Mouse (Mus musculus): ENCODE results near the gene F8. TPM values are rescaled to one million over a fixed set of nuclear protein-coding genes. Genes with fewer than 3 reads are reported as not detected.
"Not testable (repeated sequence)": the region's sequence is repeated elsewhere in the genome, so short reads cannot be mapped to it uniquely, and the experiment has no call there.

The F8 gene
- 1 to 10 TPM; 6.6 to 6.9 TPM for total RNA-seq (2021)
- long read RNA-seq, experiment 1, partial matches to known transcripts = 0 of 1 reads
- long read RNA-seq, experiment 1, other reads (novel, unspliced or antisense) = 1 of 1 reads
- long read RNA-seq, experiment 2 = 0 reads

- DNase-seq = peak; percentile 85
Measured at GRCm38 (mm10) chrX:75382195-75382771, at the start of gene F8, which contains the start of gene Fundc2. Gene F8 (minus strand): TSS chrX:75382615. Gene Fundc2 (plus strand): TSS chrX:75382399.

GRCm38 (mm10) chrX:75415936-75416785 is 33.7 kb upstream of the F8 start, which contains the start of the genes Cmc4, Mtcp1 and Brcc3:
Gene Cmc4 (minus strand): TSS chrX:75416584.
Gene Mtcp1 (minus strand): TSS chrX:75416588.
Gene Brcc3 (plus strand): TSS chrX:75416628.
- DNase-seq = peak; percentile 90

- DNase-seq = no peak
Measured at GRCm38 (mm10) chrX:75409711-75410110, 27.3 kb upstream of the F8 start.

GRCm38 (mm10) chrX:75403350-75403749 is 20.9 kb upstream of the F8 start:
- DNase-seq = no peak

GRCm38 (mm10) chrX:75402668-75403067 is 20.3 kb upstream of the F8 start:
- DNase-seq = no peak

GRCm38 (mm10) chrX:75399471-75399870 is 17.1 kb upstream of the F8 start:
- no peak for DNase-seq

GRCm38 (mm10) chrX:75381699-75382098 is 716 bp downstream of the F8 start:
- no peak for DNase-seq

- no peak for DNase-seq
Measured at GRCm38 (mm10) chrX:75381176-75381575, 1.2 kb downstream of the F8 start.

- no peak for DNase-seq
Measured at GRCm38 (mm10) chrX:75376815-75377214, 5.6 kb downstream of the F8 start.

- peak; percentile 10 for DNase-seq
Measured at GRCm38 (mm10) chrX:75372666-75373425, 9.6 kb downstream of the F8 start.

- peak; percentile 49 for DNase-seq
Measured at GRCm38 (mm10) chrX:75370197-75370596, 12.2 kb downstream of the F8 start.

- DNase-seq = no peak
Measured at GRCm38 (mm10) chrX:75323556-75323955, 58.9 kb downstream of the F8 start.

- DNase-seq = peak; percentile 8
Measured at GRCm38 (mm10) chrX:75271676-75272075, 110.7 kb downstream of the F8 start.

GRCm38 (mm10) chrX:75233603-75234376 is 148.6 kb downstream of the F8 start:
- DNase-seq = not testable (repeated sequence)

- no peak for DNase-seq
Measured at GRCm38 (mm10) chrX:75231456-75231855, 151.0 kb downstream of the F8 start.

GRCm38 (mm10) chrX:75163670-75164069 is 218.7 kb downstream of the F8 start, which contains the start of gene Smim9:
Gene Smim9 (minus strand): TSS chrX:75163770.
- DNase-seq = no peak

- peak; percentile 67 for DNase-seq
Measured at GRCm38 (mm10) chrX:75155576-75156243, 226.7 kb downstream of the F8 start.

GRCm38 (mm10) chrX:75152249-75152648 is 230.2 kb downstream of the F8 start:
- no peak for DNase-seq

GRCm38 (mm10) chrX:75150304-75150703 is 232.1 kb downstream of the F8 start:
- no peak for DNase-seq

- DNase-seq = no peak
Measured at GRCm38 (mm10) chrX:75148414-75148813, 234.0 kb downstream of the F8 start.

- DNase-seq = peak; percentile 31
Measured at GRCm38 (mm10) chrX:75143124-75143555, 239.3 kb downstream of the F8 start.
